Mouse (Mus musculus) left cerebral cortex, postnatal 14 days (tissue): ENCODE measurements around the gene Vwa8. TPM values are rescaled to one million over a fixed set of nuclear protein-coding genes. Genes with fewer than 3 reads are reported as not detected.
"Not testable (repeated sequence)": the region's sequence is repeated elsewhere in the genome, so short reads cannot be mapped to it uniquely, and the experiment has no call there.

Experiments
- DNase-seq, 2 experiments: peaks; one replicate each; pipeline ENCODE4 v3.0.0; 2021 to 2022; ENCODE audit warnings: low spot score in 2 of 2, mixed read lengths in 1 of 2
- intact Hi-C: fragments of 180-260 bp; cut with DNase I; formaldehyde crosslinking; loops from one replicate; pipeline ENCODE4 v1.15.1; 2025
- total RNA-seq, 2 experiments: library from RNA; stranded (reverse); gene quantifications; 2 replicates each; pipeline ENCODE4 v1.2.3; 2021

Vwa8 gene
- total RNA-seq, 2 experiments from 2014 or later = 21.1 to 24.3 TPM

GRCm38 (mm10) chr14:78941741-78942475 is 93.1 kb downstream of the Vwa8 start:
- peak; percentile 65 to 91 for DNase-seq
- intact Hi-C loops = loop anchor here (10.0 kb wide), 1 partner anchor 163 kb away; no protein-coding TSS in a partner anchor

GRCm38 (mm10) chr14:78955745-78956144 is 106.9 kb downstream of the Vwa8 start:
- intact Hi-C loops = no loop called here

GRCm38 (mm10) chr14:78970621-78971020 is 121.8 kb downstream of the Vwa8 start:
- DNase-seq = no peak
- intact Hi-C loops = no loop called here

More at GRCm38 (mm10) chr14:78955745-78956144, 106.9 kb downstream of the Vwa8 start:
- DNase-seq = no peak

- intact Hi-C loops = no loop called here
- no peak for DNase-seq
These were observed 123.6 kb downstream of the Vwa8 start for GRCm38 (mm10) chr14:78972424-78972823.

- DNase-seq = no peak
- intact Hi-C loops = no loop called here
These were observed 134.3 kb downstream of the Vwa8 start for GRCm38 (mm10) chr14:78983104-78983503.

- DNase-seq = peak; percentile 37 to 62
- intact Hi-C loops = no loop called here
These were observed 135.4 kb downstream of the Vwa8 start for GRCm38 (mm10) chr14:78984296-78984695.

- peak; percentile 18 to 20 for DNase-seq
- intact Hi-C loops = no loop called here
These were observed 138.7 kb downstream of the Vwa8 start for GRCm38 (mm10) chr14:78987543-78987942.

- no peak for DNase-seq
- intact Hi-C loops = no loop called here
These were observed 143.6 kb downstream of the Vwa8 start for GRCm38 (mm10) chr14:78992456-78992855.

GRCm38 (mm10) chr14:78993515-78993914 is 144.7 kb downstream of the Vwa8 start:
- DNase-seq = no peak
- intact Hi-C loops = no loop called here

- no peak for DNase-seq
- intact Hi-C loops = no loop called here
These were observed 147.5 kb downstream of the Vwa8 start for GRCm38 (mm10) chr14:78996359-78996758.

- intact Hi-C loops = no loop called here
These were observed 154.7 kb downstream of the Vwa8 start for GRCm38 (mm10) chr14:79003576-79003975.

GRCm38 (mm10) chr14:79017710-79018109 is 168.9 kb downstream of the Vwa8 start:
- DNase-seq, intact Hi-C loops: not testable (repeated sequence)

More at GRCm38 (mm10) chr14:79003576-79003975, 154.7 kb downstream of the Vwa8 start:
- DNase-seq = no peak

- intact Hi-C loops = no loop called here
- no peak for DNase-seq
These were observed 169.7 kb downstream of the Vwa8 start for GRCm38 (mm10) chr14:79018564-79018963.

GRCm38 (mm10) chr14:79021725-79022124 is 172.9 kb downstream of the Vwa8 start:
- intact Hi-C loops = no loop called here
- peak in 1 of 2 experiments; percentile 19 for DNase-seq

- intact Hi-C loops = no loop called here
- no peak for DNase-seq
These were observed 180.2 kb downstream of the Vwa8 start for GRCm38 (mm10) chr14:79028996-79029575.

GRCm38 (mm10) chr14:79030715-79031114 is 181.9 kb downstream of the Vwa8 start:
- intact Hi-C loops = no loop called here
- no peak for DNase-seq

- DNase-seq = no peak
- intact Hi-C loops = no loop called here
These were observed 182.4 kb downstream of the Vwa8 start for GRCm38 (mm10) chr14:79031230-79031740.

GRCm38 (mm10) chr14:79033396-79033795 is 184.5 kb downstream of the Vwa8 start:
- intact Hi-C loops = no loop called here
- no peak for DNase-seq

GRCm38 (mm10) chr14:79034511-79034913 is 185.7 kb downstream of the Vwa8 start:
- intact Hi-C loops = no loop called here
- no peak for DNase-seq

- intact Hi-C loops = no loop called here
- DNase-seq = no peak
These were observed 186.7 kb downstream of the Vwa8 start for GRCm38 (mm10) chr14:79035575-79035974.

- no peak for DNase-seq
- intact Hi-C loops = no loop called here
These were observed 198.3 kb downstream of the Vwa8 start for GRCm38 (mm10) chr14:79047186-79047585.
